Mouse (Mus musculus) embryonic fibroblast, embryonic 13.5 days (primary cell): ENCODE data around the gene Csnk1d.

Source experiments
- CTCF ChIP-seq: IDR thresholded peaks from 2 replicates; pipeline ENCODE4 v1.5.1; 2011; ENCODE audit warnings: mild to moderate bottlenecking, control low read depth, low read length, moderate library complexity, borderline replicate concordance; ENCODE audit not compliant: insufficient read depth
- POLR2A ChIP-seq: IDR thresholded peaks from 2 replicates; pipeline ENCODE4 v1.6.1; 2011; ENCODE audit warnings: low read depth, mild to moderate bottlenecking, control low read depth, low read length, moderate library complexity

DNA sequence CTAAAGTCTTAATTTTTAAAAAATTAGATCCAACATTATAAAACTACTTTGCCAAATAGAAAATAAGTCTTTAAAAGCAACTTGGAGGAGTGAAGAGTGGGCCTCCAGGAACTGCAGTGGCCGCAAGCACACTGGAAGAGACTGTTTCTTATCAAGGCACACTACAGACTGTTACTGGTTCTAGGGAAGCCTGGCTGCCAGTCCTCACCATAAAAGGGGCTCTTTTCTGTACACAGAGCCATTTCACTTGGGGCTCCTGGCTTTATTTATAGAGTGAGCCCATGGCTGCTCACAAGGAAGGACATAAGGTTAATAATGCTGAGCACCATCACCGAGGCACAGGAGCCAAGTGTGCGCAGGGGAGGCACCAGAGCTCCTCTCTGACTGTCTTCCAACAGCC is 68.6 kb downstream of the Csnk1d start:
- TF ChIP-seq CTCF, result no peak
- TF ChIP-seq POLR2A, result no peak
